Mouse (Mus musculus) megakaryocyte, embryonic 14.5 days (primary cell): ENCODE measurements around the gene Slain1. TPM values are rescaled to one million over a fixed set of nuclear protein-coding genes. Genes with fewer than 3 reads are reported as not detected.

Experiments
- H3K27me3 ChIP-seq: replicated peaks from 2 replicates; pipeline ENCODE3; 2012; ENCODE audit warnings: inconsistent platforms
- H3K36me3 ChIP-seq: replicated peaks from 2 replicates; pipeline ENCODE3; 2012; ENCODE audit warnings: low read length, inconsistent platforms, mixed read lengths
- H3K4me1 ChIP-seq: 2 replicates; pipeline ENCODE4 v1.6.1; 2012; ENCODE audit warnings: inconsistent platforms
- H3K4me3 ChIP-seq: replicated peaks from 2 replicates; pipeline ENCODE3; 2012; ENCODE audit warnings: moderate library complexity, mild to moderate bottlenecking, inconsistent platforms
- H3K9me3 ChIP-seq: 2 replicates; pipeline ENCODE4 v1.6.1; 2012; ENCODE audit warnings: inconsistent platforms
- FLI1 ChIP-seq: IDR thresholded peaks from 2 replicates; pipeline ENCODE4 v1.6.1; 2012; ENCODE audit warnings: low read length, inconsistent platforms, mixed read lengths
- GATA1 ChIP-seq: IDR thresholded peaks from 3 replicates; pipeline ENCODE4 v1.6.1; 2012; ENCODE audit warnings: mixed read lengths, low read length, inconsistent platforms, borderline replicate concordance
- polyA plus RNA-seq: library from polyadenylated mRNA; stranded (reverse); fragments of >175 nt; gene quantifications from 2 replicates; pipeline ENCODE4 v1.2.3, GENCODE M21; 2012; ENCODE audit warnings: low replicate concordance; ENCODE audit not compliant: insufficient read depth

The Slain1 gene
- polyA plus RNA-seq, 1 experiment: 3.8 TPM

DNA sequence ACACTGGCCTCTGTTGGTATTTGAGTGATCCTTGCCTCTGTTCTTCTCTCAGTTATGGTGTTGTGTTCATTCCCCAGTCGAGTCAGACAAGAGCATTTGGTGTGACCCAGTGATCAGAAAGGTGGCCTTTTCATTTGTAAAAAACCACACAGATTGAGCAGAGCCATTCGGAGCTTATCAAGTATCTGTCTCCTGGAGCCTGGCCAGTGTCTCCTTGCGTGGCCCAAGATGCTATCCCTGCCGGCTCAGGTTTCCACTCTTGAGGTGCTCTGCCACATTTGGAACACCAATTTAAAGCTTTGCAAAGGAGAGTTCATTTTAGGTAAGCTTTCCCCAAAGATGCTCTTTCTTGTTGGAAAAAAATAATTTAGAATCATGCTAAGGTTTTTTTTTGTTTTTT, 14.4 kb downstream of the Slain1 start:
- TF ChIP-seq GATA1 (no peak), FLI1 (no peak)
- H3K36me3 ChIP-seq: peaks cover 11% of the 10 kb centered on the region
- no peak overlapping the region for H3K4me3 ChIP-seq
- 0 out of 2 replicates have a peak, but pooled peaks cover 6% of the 10 kb centered on the region for H3K4me1 ChIP-seq
- H3K9me3 ChIP-seq: peaks cover 5% of the 10 kb centered on the region
- H3K27me3 ChIP-seq: no peaks in the 10 kb centered on the region

GRCm38 (mm10) chr14:103666347-103666954, 16.4 kb downstream of the Slain1 start:
- Histone ChIP-seq H3K36me3 (peaks cover 20% of the 10 kb centered on the region), H3K27me3 (no peaks in the 10 kb centered on the region), H3K9me3 (peaks cover 13% of the 10 kb centered on the region), H3K4me3 (no peak overlapping the region), H3K4me1 (0 out of 2 replicates have a peak, but pooled peaks cover 6% of the 10 kb centered on the region)
- TF ChIP-seq FLI1: no peak
- no peak for TF ChIP-seq GATA1

GRCm38 (mm10) chr14:103667036-103667435, 17.0 kb downstream of the Slain1 start:
- Histone ChIP-seq H3K4me3 (no peak overlapping the region), H3K9me3 (peaks cover 13% of the 10 kb centered on the region), H3K4me1 (0 out of 2 replicates have a peak, but pooled peaks cover 6% of the 10 kb centered on the region), H3K27me3 (no peaks in the 10 kb centered on the region), H3K36me3 (peaks cover 20% of the 10 kb centered on the region)
- no peak for TF ChIP-seq GATA1
- TF ChIP-seq FLI1: no peak

DNA sequence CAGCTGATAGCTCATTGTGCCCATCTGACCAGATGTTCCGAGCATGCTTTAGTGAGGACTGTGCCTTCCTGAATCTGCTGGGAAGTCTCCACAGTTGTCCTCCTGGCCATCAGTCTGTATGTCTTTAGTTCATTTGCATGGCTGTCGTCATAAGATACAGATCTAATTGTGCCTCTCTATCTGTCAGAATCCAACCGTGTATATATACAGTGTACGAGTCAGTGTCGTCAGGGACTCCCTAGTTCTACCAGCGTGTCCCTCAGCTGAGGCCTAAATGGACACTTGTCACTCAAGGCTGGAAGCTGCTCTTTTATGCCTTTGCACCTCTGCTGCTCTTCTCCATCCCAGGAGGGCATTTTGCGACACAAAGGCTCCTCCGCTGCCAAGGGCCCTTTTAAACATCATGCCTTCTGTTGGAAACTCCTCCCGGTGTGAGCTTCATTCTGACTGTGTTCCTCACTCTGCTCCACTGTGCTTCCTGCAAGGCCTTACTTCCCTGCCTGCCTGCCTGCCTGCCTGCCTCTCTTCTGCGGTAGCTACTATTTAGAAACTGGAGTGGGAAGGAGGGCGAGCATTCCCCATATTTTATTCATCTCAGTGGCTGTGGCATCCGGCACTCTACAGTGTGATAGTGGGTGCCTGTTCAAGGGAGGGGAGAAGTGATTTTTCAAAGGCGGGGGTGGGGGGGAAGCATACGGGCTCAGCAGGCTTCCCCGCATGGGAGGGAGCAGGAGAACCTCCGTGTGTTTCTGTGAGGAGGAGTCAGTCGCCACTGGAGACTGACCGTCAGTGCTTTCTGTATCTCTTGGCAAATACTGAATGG, 29.6 kb downstream of the Slain1 start:
- no peaks in the 10 kb centered on the region for H3K27me3 ChIP-seq
- TF ChIP-seq GATA1: no peak
- no peak for TF ChIP-seq FLI1
- H3K9me3 ChIP-seq: peaks cover 11% of the 10 kb centered on the region

DNA sequence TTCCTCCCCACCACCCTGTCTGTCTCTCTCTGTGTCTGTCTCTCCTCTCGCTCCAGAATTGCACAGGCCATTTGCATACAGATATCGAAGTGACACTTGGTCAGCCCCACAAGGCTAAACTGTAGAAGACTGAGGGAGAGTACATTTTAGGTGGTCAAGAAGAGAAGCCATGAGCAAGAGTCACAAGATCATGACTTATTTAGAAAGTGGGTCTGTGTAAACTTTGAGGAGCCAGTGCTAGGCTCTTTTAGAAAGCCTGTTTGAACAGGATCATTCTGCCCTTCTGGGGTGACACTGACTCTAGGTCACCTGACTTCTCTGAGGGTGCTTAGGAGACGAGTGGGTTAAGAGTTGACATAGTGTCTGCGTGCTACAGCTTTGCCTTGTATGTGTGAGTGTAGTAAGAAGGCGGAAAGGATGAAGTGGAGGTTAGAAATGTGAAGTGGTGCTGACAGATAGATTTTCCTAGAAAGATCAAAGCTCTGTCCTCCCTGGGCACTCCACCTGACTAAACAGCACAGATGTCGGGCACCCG, 30.3 kb downstream of the Slain1 start:
- H3K36me3 ChIP-seq: no peaks in the 10 kb centered on the region
- no peaks in the 10 kb centered on the region for H3K27me3 ChIP-seq
- H3K4me1 ChIP-seq: no peaks in the 10 kb centered on the region; the same call in 1 of the 2 replicates
- TF ChIP-seq FLI1 (no peak), GATA1 (no peak)
- H3K4me3 ChIP-seq: no peak overlapping the region
- H3K9me3 ChIP-seq: peaks cover 10% of the 10 kb centered on the region

More for the DNA sequence above, 29.6 kb downstream of the Slain1 start:
- no peaks in the 10 kb centered on the region; the same call in 1 of the 2 replicates for H3K4me1 ChIP-seq
- H3K4me3 ChIP-seq: no peak overlapping the region
- H3K36me3 ChIP-seq: no peaks in the 10 kb centered on the region

- Histone ChIP-seq H3K9me3 (peaks cover 10% of the 10 kb centered on the region), H3K4me1 (no peaks in the 10 kb centered on the region; the same call in 1 of the 2 replicates), H3K36me3 (peaks cover 10% of the 10 kb centered on the region), H3K4me3 (no peak overlapping the region), H3K27me3 (no peaks in the 10 kb centered on the region)
- TF ChIP-seq FLI1 (no peak), GATA1 (no peak)
These were observed 32.8 kb downstream of the Slain1 start for GRCm38 (mm10) chr14:103682633-103683390.

- H3K27me3 ChIP-seq: no peaks in the 10 kb centered on the region
- TF ChIP-seq FLI1: no peak
- TF ChIP-seq GATA1: no peak
- H3K36me3 ChIP-seq: peaks cover 16% of the 10 kb centered on the region
- peaks cover 10% of the 10 kb centered on the region for H3K9me3 ChIP-seq
- no peaks in the 10 kb centered on the region for H3K4me1 ChIP-seq
- H3K4me3 ChIP-seq: no peak overlapping the region
These were observed 37.0 kb downstream of the Slain1 start for GRCm38 (mm10) chr14:103686994-103687393.

GRCm38 (mm10) chr14:103694295-103694694, 44.3 kb downstream of the Slain1 start:
- Histone ChIP-seq H3K27me3 (no peaks in the 10 kb centered on the region), H3K36me3 (peaks cover 6% of the 10 kb centered on the region), H3K4me3 (no peak overlapping the region), H3K4me1 (no peaks in the 10 kb centered on the region), H3K9me3 (no peaks in the 10 kb centered on the region)
- no peak for TF ChIP-seq GATA1
- no peak for TF ChIP-seq FLI1

DNA sequence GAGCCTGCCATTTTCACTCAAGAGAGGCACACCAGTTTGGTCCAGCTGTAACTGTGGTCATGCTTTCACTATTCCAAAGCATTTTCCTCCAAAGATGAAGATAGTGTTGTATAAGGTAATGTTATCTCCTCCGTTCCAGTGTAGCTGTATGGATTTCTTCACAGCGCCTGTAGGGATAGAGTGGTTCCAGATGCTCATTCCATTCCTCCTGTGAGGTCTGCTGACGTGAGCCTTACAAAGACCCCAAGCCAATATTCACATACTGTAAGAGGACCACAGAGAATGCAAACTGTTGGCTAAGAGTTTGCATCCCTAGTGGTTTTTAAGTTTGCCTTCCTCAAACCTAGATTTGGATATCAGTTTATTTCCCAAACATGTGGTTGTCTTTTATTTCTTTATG, 45.6 kb downstream of the Slain1 start:
- Histone ChIP-seq H3K4me3 (no peak overlapping the region), H3K4me1 (no peaks in the 10 kb centered on the region), H3K9me3 (no peaks in the 10 kb centered on the region), H3K27me3 (no peaks in the 10 kb centered on the region), H3K36me3 (peaks cover 5% of the 10 kb centered on the region)
- no peak for TF ChIP-seq FLI1
- TF ChIP-seq GATA1: no peak

GRCm38 (mm10) chr14:103697101-103697500, 47.1 kb downstream of the Slain1 start:
- Histone ChIP-seq H3K36me3 (peaks cover 5% of the 10 kb centered on the region), H3K27me3 (no peaks in the 10 kb centered on the region), H3K4me1 (no peaks in the 10 kb centered on the region), H3K4me3 (no peak overlapping the region), H3K9me3 (no peaks in the 10 kb centered on the region)
- no peak for TF ChIP-seq FLI1
- TF ChIP-seq GATA1: no peak
